In the genomic region with DNA sequence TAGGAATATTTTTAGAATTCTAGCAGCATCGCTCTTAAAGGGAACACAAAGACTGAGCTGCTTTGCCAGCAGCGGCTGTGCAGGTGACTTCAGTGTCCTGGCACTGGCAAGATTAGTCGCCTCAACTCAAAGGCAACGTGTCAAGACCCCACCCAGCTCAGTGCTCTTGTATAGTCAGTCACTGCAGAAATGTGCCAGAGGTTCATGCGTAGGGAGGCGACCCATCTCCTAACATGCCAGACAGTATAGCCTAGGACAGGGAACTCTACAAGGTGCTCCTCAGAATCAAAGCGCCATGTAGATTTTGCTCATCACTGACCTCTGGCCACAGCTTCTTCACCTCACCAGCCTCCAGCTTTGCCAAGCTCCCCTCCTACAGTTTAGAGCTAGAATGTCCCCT, we compare ENCODE assay signal across 36 mouse cellular contexts. TPM values are rescaled to one million over a fixed set of nuclear protein-coding genes. Genes with fewer than 3 reads are reported as not detected.
"Had no signal": no experiment of that assay in that cellular context is flagged by ENCODE, and none has a peak within 500 bp of the region (broad histone marks: within the 10 kb centered on the region; RNA-seq: fewer than 3 reads in every experiment).

No protein-coding gene starts in this region.

- H3K4me3 ChIP-seq: heart, embryonic 12.5 days; heart, embryonic 13.5 days; heart, embryonic 15.5 days; hindbrain, embryonic 10.5 days; hindbrain, embryonic 12.5 days; hindbrain, embryonic 13.5 days; hindbrain, embryonic 15.5 days; intestine, embryonic 15.5 days; kidney, embryonic 15.5 days; layer of hippocampus, adult 2 months; left cerebral cortex, adult 2 months had no signal

- ATAC-seq: hindbrain, postnatal 0 days; inflammation-experienced regulatory T-cells, adult 6 months; intestine, embryonic 15.5 days; intestine, embryonic 16.5 days; intestine, postnatal 0 days had no signal

- H3K4me2 ChIP-seq: heart, embryonic 11.5 days; heart, embryonic 12.5 days; heart, embryonic 13.5 days; heart, embryonic 15.5 days; hindbrain, embryonic 12.5 days; hindbrain, embryonic 13.5 days; hindbrain, embryonic 14.5 days; hindbrain, embryonic 15.5 days; intestine, embryonic 15.5 days; kidney, embryonic 15.5 days had no signal

- H3K27me3 ChIP-seq: hindbrain, embryonic 15.5 days had no signal

- H3K27ac ChIP-seq: heart, embryonic 13.5 days; heart, embryonic 15.5 days; hindbrain, embryonic 10.5 days; hindbrain, embryonic 12.5 days; hindbrain, embryonic 13.5 days; hindbrain, embryonic 14.5 days; hindbrain, embryonic 15.5 days; hindbrain, postnatal 0 days; intestine, embryonic 15.5 days; kidney, embryonic 15.5 days; kidney, postnatal 0 days; layer of hippocampus, adult 2 months; left cerebral cortex, adult 2 months had no signal

- H3K9ac ChIP-seq: heart, embryonic 12.5 days; heart, embryonic 13.5 days; heart, embryonic 15.5 days; hindbrain, embryonic 12.5 days; hindbrain, embryonic 13.5 days; hindbrain, embryonic 14.5 days; hindbrain, embryonic 15.5 days; intestine, embryonic 15.5 days; kidney, embryonic 15.5 days had no signal

- DNase-seq: heart, postnatal 14 days; heart, postnatal 36 days; heart, postnatal 4 days; kidney, adult 11 months; kidney, adult 18-20 months; kidney, adult 2 months; kidney, adult 8-10 months; kidney, adult 9 months; kidney, postnatal 10 days; kidney, postnatal 14 days; kidney, postnatal 25 days; kidney, postnatal 36 days; kidney, postnatal 4 days; layer of hippocampus, adult 9-11 months; layer of hippocampus, postnatal 36 days had no signal

- H3K9me3 ChIP-seq: heart, embryonic 12.5 days; heart, embryonic 13.5 days; heart, embryonic 15.5 days; hindbrain, embryonic 10.5 days; hindbrain, embryonic 12.5 days; hindbrain, embryonic 13.5 days; hindbrain, embryonic 15.5 days; intestine, embryonic 15.5 days; kidney, embryonic 15.5 days had no signal

- H3K36me3 ChIP-seq: heart, embryonic 12.5 days; heart, embryonic 13.5 days; heart, embryonic 15.5 days; hindbrain, embryonic 10.5 days; hindbrain, embryonic 12.5 days; hindbrain, embryonic 13.5 days; hindbrain, embryonic 15.5 days; intestine, embryonic 15.5 days; kidney, embryonic 15.5 days had no signal

RNA-seq across cellular contexts. Expression of gene Fam189a1, which starts 4.8 kb away (rescaled TPM):
- total RNA-seq: heart, adult 8-10 months; heart, postnatal 14 days; heart, postnatal 25 days; heart, postnatal 36 days; hematopoietic stem cell, adult 5-6 weeks had no signal
